Comparison of ENCODE assay signal across 11 mouse cellular contexts in the genomic region with DNA sequence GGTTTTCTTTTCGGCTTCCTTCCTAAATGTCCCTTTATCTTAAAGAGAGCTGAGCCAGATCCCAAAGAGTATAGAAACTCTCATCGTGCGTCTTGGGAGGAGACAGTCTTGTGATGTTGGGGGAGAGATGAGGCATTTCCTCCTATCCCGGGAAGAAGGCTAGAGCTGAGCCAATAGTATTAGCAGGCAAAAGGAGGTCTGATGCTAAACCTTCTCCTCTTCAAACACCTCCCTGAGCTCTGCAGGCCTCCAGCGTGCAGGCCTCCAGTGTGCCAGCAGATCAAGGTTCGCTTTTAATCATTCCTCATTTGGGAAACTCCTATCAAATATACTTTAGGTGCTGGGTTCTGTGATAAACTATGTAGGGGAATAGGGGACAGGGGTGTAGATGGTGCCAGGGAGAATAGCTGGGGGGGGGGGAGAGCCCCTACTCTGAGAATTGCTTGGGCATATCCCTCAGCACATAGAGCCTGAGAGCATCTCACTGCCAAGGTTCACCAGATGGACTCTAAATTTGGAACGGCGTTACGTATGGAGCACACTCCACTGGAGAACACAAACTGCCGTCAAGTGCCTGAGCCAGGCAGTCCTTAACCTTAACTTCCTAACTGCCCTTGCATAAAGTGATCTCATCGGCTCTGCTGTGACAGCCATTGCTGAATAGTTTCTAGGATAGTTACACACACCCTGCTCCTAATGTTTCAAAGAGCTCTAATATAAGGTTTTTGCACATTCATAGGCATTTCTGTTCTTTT.
DNase-seq lines count a peak whose midpoint lies in the region; ATAC-seq lines count a peak whose summit lies in the region.
"Had no signal": no experiment of that assay in that cellular context is flagged by ENCODE, and none has a peak within 500 bp of the region (broad histone marks: within the 10 kb centered on the region; RNA-seq: fewer than 3 reads in every experiment).

No protein-coding gene starts in this region.

- intact Hi-C loops in left cerebral cortex, postnatal 10 days (cut with DNase I): no loop called here

- no peak overlapping the region for H3K4me2 ChIP-seq in forebrain, embryonic 14.5 days (ENCODE audit: low read length)
- no peak overlapping the region for H3K4me2 ChIP-seq in lung, embryonic 16.5 days (ENCODE audit: low read depth, low read length)
- no peak overlapping the region for H3K4me2 ChIP-seq in kidney, embryonic 14.5 days (replicated peaks; ENCODE audit: low read depth, low read length)
- H3K4me2 ChIP-seq: neural tube, embryonic 15.5 days had no signal

- no peaks in the 10 kb centered on the region for H3K27me3 ChIP-seq in forebrain, embryonic 14.5 days (replicated peaks; ENCODE audit: control insufficient read depth, insufficient read depth, low read length)
- no peaks in the 10 kb centered on the region for H3K27me3 ChIP-seq in forebrain, embryonic 10.5 days (ENCODE audit: poor library complexity, severe bottlenecking)
- H3K27me3 ChIP-seq in lung, embryonic 16.5 days (ENCODE audit: control insufficient read depth, insufficient read depth, low read depth, low read length): no peaks in the 10 kb centered on the region
- H3K27me3 ChIP-seq in kidney, embryonic 14.5 days (ENCODE audit: control insufficient read depth, insufficient read depth, low read length): no peaks in the 10 kb centered on the region
- H3K27me3 ChIP-seq: neural tube, embryonic 15.5 days had no signal

- H3K9ac ChIP-seq in forebrain, embryonic 14.5 days (ENCODE audit: low read length): no peak overlapping the region
- H3K9ac ChIP-seq in lung, embryonic 16.5 days (ENCODE audit: low read length): no peak overlapping the region
- H3K9ac ChIP-seq in kidney, embryonic 14.5 days (ENCODE audit: low read depth, low read length): no peak overlapping the region
- H3K9ac ChIP-seq: neural tube, embryonic 15.5 days had no signal

- no peaks in the 10 kb centered on the region for H3K36me3 ChIP-seq in forebrain, embryonic 14.5 days (ENCODE audit: control insufficient read depth, insufficient read depth, low read length)
- no peaks in the 10 kb centered on the region for H3K36me3 ChIP-seq in forebrain, embryonic 10.5 days (replicated peaks)
- no peaks in the 10 kb centered on the region for H3K36me3 ChIP-seq in lung, embryonic 16.5 days (ENCODE audit: control insufficient read depth, insufficient read depth, low read length)
- H3K36me3 ChIP-seq in kidney, embryonic 14.5 days (ENCODE audit: control insufficient read depth, insufficient read depth, low read length): no peaks in the 10 kb centered on the region
- H3K36me3 ChIP-seq: midbrain, embryonic 10.5 days; neural tube, embryonic 15.5 days had no signal

- peak; percentile 32; the same call in 1 of the 2 replicates for ATAC-seq in forebrain, embryonic 14.5 days
- peak; percentile 72 for ATAC-seq in lung, embryonic 16.5 days (ENCODE audit: low read depth)
- ATAC-seq in kidney, embryonic 14.5 days (ENCODE audit: low FRiP score, low TSS enrichment): no peak

- H3K4me3 ChIP-seq in forebrain, embryonic 14.5 days (ENCODE audit: low read depth, low read length): no peak overlapping the region
- no peak overlapping the region for H3K4me3 ChIP-seq in forebrain, embryonic 10.5 days
- no peak overlapping the region for H3K4me3 ChIP-seq in lung, embryonic 16.5 days (ENCODE audit: low read length)
- H3K4me3 ChIP-seq in kidney, embryonic 14.5 days (ENCODE audit: low read length): no peak overlapping the region
- H3K4me3 ChIP-seq: midbrain, embryonic 10.5 days; neural tube, embryonic 15.5 days had no signal

- H3K4me1 ChIP-seq in forebrain, embryonic 14.5 days (ENCODE audit: control insufficient read depth, insufficient read depth, low read length): peaks cover 28% of the 10 kb centered on the region
- peaks cover 28% of the 10 kb centered on the region for H3K4me1 ChIP-seq in forebrain, embryonic 10.5 days
- H3K4me1 ChIP-seq in lung, embryonic 16.5 days (replicated peaks; ENCODE audit: control insufficient read depth, insufficient read depth, low read length): peaks cover 6% of the 10 kb centered on the region; the same call in 1 of the 2 replicates
- peaks cover 9% of the 10 kb centered on the region for H3K4me1 ChIP-seq in kidney, embryonic 14.5 days (ENCODE audit: control insufficient read depth, insufficient read depth, low read length)

- H3K27ac ChIP-seq in forebrain, embryonic 14.5 days (ENCODE audit: low read depth, low read length): no peak overlapping the region; the same call in 1 of the 2 replicates
- H3K27ac ChIP-seq in forebrain, embryonic 10.5 days: no peak overlapping the region
- no peak overlapping the region for H3K27ac ChIP-seq in lung, embryonic 16.5 days (ENCODE audit: low read length)
- no peak overlapping the region for H3K27ac ChIP-seq in kidney, embryonic 14.5 days (ENCODE audit: low read depth, low read length)
- H3K27ac ChIP-seq: midbrain, embryonic 10.5 days; neural tube, embryonic 15.5 days had no signal

- H3K9me3 ChIP-seq in forebrain, embryonic 14.5 days (replicated peaks; ENCODE audit: control insufficient read depth, low read length): no peaks in the 10 kb centered on the region
- no peaks in the 10 kb centered on the region for H3K9me3 ChIP-seq in forebrain, embryonic 10.5 days
- no peaks in the 10 kb centered on the region for H3K9me3 ChIP-seq in lung, embryonic 16.5 days (ENCODE audit: control insufficient read depth, low read length)
- no peaks in the 10 kb centered on the region for H3K9me3 ChIP-seq in kidney, embryonic 14.5 days (ENCODE audit: control insufficient read depth, low read length)
- H3K9me3 ChIP-seq: midbrain, embryonic 10.5 days; neural tube, embryonic 15.5 days had no signal

- WGBS in forebrain, embryonic 14.5 days: 72% methylated on average over 11 of the region's 11 CpGs
- 88% methylated on average over 11 of the region's 11 CpGs for WGBS in forebrain, embryonic 10.5 days
- 50% methylated on average over 11 of the region's 11 CpGs for WGBS in lung, embryonic 16.5 days
- WGBS in kidney, embryonic 14.5 days: 68% methylated on average over 11 of the region's 11 CpGs

- no peak for DNase-seq in forebrain, embryonic 14.5 days (ENCODE audit: low spot score)
- DNase-seq in forebrain, embryonic 10.5 days (ENCODE audit: extremely low spot score, low spot score): no peak
- peak; percentile 20 to 29 for DNase-seq in left cerebral cortex, adult 18-20 months (ENCODE audit: low spot score in 2 of 2)
- no peak for DNase-seq in left cerebral cortex, postnatal 10 days (ENCODE audit: extremely low spot score in 1 of 2, low spot score in 2 of 2)
- DNase-seq in cerebellum, postnatal 36 days: peak; percentile 71 to 78
- no peak for DNase-seq in kidney, adult 11 months
- DNase-seq: thymus, adult 2 months had no signal

Comparison
In these comparisons a context has a peak if more than half of its experiments do, and no peak if none do; other contexts are left out.
1. DNase-seq: peak in left cerebral cortex, adult 18-20 months (2 of 2) and cerebellum, postnatal 36 days (2 of 2); none in forebrain, embryonic 14.5 days (single experiment), forebrain, embryonic 10.5 days (single experiment), left cerebral cortex, postnatal 10 days (0 of 2) and kidney, adult 11 months (single experiment).